ENCODE assay signal across 30 mouse cellular contexts in genomic region chr4:150888492-150888891, GRCm38 (mm10). TPM values are rescaled to one million over a fixed set of nuclear protein-coding genes. Genes with fewer than 3 reads are reported as not detected.
A peak's percentile ranks its signal among the peaks of the same experiment; 100 is the strongest.
DNase-seq lines count a peak whose midpoint lies in the region; ATAC-seq and TF ChIP-seq lines count a peak whose summit lies in the region.
"Had no signal": no experiment of that assay in that cellular context is flagged by ENCODE, and none has a peak within 500 bp of the region (broad histone marks: within the 10 kb centered on the region; RNA-seq: fewer than 3 reads in every experiment).

No protein-coding gene starts in this region.

- no peak for TF ChIP-seq POLR2A in ES-Bruce4 (IDR thresholded peaks at IDR 0.05; ENCODE audit: insufficient read depth, low read length)

- no peaks in the 10 kb centered on the region for H3K36me3 ChIP-seq in liver, embryonic 15.5 days (replicated peaks)
- H3K36me3 ChIP-seq in liver, embryonic 12.5 days: no peaks in the 10 kb centered on the region
- H3K36me3 ChIP-seq in ES-Bruce4 (ENCODE audit: control insufficient read depth, insufficient read depth, low read length, poor library complexity, severe bottlenecking): no peaks in the 10 kb centered on the region
- H3K36me3 ChIP-seq in embryonic facial prominence, embryonic 15.5 days: no peaks in the 10 kb centered on the region
- H3K36me3 ChIP-seq: embryonic facial prominence, embryonic 13.5 days; forebrain, embryonic 12.5 days; heart, embryonic 13.5 days; limb, embryonic 15.5 days; midbrain, embryonic 10.5 days; midbrain, embryonic 15.5 days; stomach, embryonic 15.5 days had no signal

- H3K4me2 ChIP-seq in liver, embryonic 15.5 days: no peak overlapping the region
- H3K4me2 ChIP-seq in liver, embryonic 12.5 days: no peak overlapping the region
- H3K4me2 ChIP-seq in embryonic facial prominence, embryonic 15.5 days (replicated peaks): no peak overlapping the region
- H3K4me2 ChIP-seq: forebrain, embryonic 12.5 days; heart, embryonic 13.5 days; hindbrain, embryonic 14.5 days; midbrain, embryonic 15.5 days had no signal

- no peak; the same call in 1 of the 2 replicates for ATAC-seq in liver, embryonic 15.5 days (ENCODE audit: insufficient read depth)
- ATAC-seq in liver, embryonic 12.5 days: no peak
- ATAC-seq in embryonic facial prominence, embryonic 15.5 days (ENCODE audit: insufficient number of reproducible peaks, low FRiP score, low TSS enrichment, low read depth): 0 out of 2 replicates have a peak, but pooled peaks have one; percentile 18
- ATAC-seq: activated CD4-positive, CD25-positive, alpha-beta regulatory T cell, adult 4 months; forebrain, postnatal 0 days; midbrain, embryonic 15.5 days had no signal

- DNase-seq in embryo, embryonic 10 days (ENCODE audit: low spot score): peak; percentile 40
- no peak for DNase-seq in embryo, embryonic 9.5 days (ENCODE audit: extremely low spot score)
- no peak for DNase-seq in MN1 (ENCODE audit: low spot score)
- DNase-seq in right cerebral cortex, postnatal 36 days (ENCODE audit: low spot score in 2 of 2): no peak
- DNase-seq: adrenal gland, adult 2 months; adrenal gland, postnatal 36 days; cerebellum, adult 18-20 months; cerebellum, postnatal 14 days; forebrain, postnatal 0 days; heart, adult 2 months; heart, postnatal 10 days; kidney, postnatal 25 days; lung, adult 2 months; thymus, postnatal 14 days had no signal

- WGBS in liver, embryonic 15.5 days (ENCODE audit: insufficient replicate concordance): 69% methylated on average over 4 of the region's 4 CpGs
- 68% methylated on average over 4 of the region's 4 CpGs for WGBS in liver, embryonic 12.5 days (ENCODE audit: insufficient replicate concordance)
- 71% methylated on average over 4 of the region's 4 CpGs for WGBS in embryonic facial prominence, embryonic 15.5 days

- 0 out of 2 replicates have a peak, but pooled peaks have one; percentile 51 for TF ChIP-seq EP300 in ES-Bruce4 (IDR thresholded peaks at IDR 0.05; ENCODE audit: insufficient read depth, low read depth, low read length)

- H3K27me3 ChIP-seq in liver, embryonic 15.5 days: no peaks in the 10 kb centered on the region
- H3K27me3 ChIP-seq in liver, embryonic 12.5 days (replicated peaks): no peaks in the 10 kb centered on the region
- H3K27me3 ChIP-seq in ES-Bruce4 (ENCODE audit: control insufficient read depth, insufficient read depth, low read length, poor library complexity, severe bottlenecking): no peaks in the 10 kb centered on the region
- no peaks in the 10 kb centered on the region for H3K27me3 ChIP-seq in embryonic facial prominence, embryonic 15.5 days
- H3K27me3 ChIP-seq: CH12.LX; embryonic facial prominence, embryonic 13.5 days; forebrain, embryonic 12.5 days; heart, embryonic 13.5 days; limb, embryonic 15.5 days; midbrain, embryonic 15.5 days; stomach, embryonic 15.5 days had no signal

- H3K4me3 ChIP-seq in liver, embryonic 15.5 days (replicated peaks): no peak overlapping the region
- H3K4me3 ChIP-seq in liver, embryonic 12.5 days: no peak overlapping the region
- no peak overlapping the region for H3K4me3 ChIP-seq in ES-Bruce4 (ENCODE audit: low read depth, low read length)
- no peak overlapping the region for H3K4me3 ChIP-seq in embryonic facial prominence, embryonic 15.5 days (replicated peaks)
- H3K4me3 ChIP-seq: embryonic facial prominence, embryonic 13.5 days; forebrain, embryonic 12.5 days; heart, adult 2 months; heart, embryonic 13.5 days; layer of hippocampus, adult 2 months; left cerebral cortex, adult 2 months; limb, embryonic 15.5 days; midbrain, embryonic 10.5 days; midbrain, embryonic 15.5 days; stomach, embryonic 15.5 days had no signal

- TF ChIP-seq CTCF in ES-Bruce4 (IDR thresholded peaks at IDR 0.05; ENCODE audit: low read depth, low read length): no peak

- H3K9ac ChIP-seq in liver, embryonic 15.5 days: no peak overlapping the region
- no peak overlapping the region for H3K9ac ChIP-seq in liver, embryonic 12.5 days
- no peak overlapping the region for H3K9ac ChIP-seq in ES-Bruce4 (ENCODE audit: low read depth, poor library complexity, severe bottlenecking)
- no peak overlapping the region for H3K9ac ChIP-seq in embryonic facial prominence, embryonic 15.5 days
- H3K9ac ChIP-seq: embryonic facial prominence, embryonic 13.5 days; forebrain, embryonic 12.5 days; forebrain, postnatal 0 days; heart, embryonic 13.5 days; hindbrain, embryonic 14.5 days; limb, embryonic 15.5 days; midbrain, embryonic 15.5 days; stomach, embryonic 15.5 days had no signal

- peaks cover 11% of the 10 kb centered on the region for H3K4me1 ChIP-seq in liver, embryonic 15.5 days (replicated peaks)
- peaks cover 19% of the 10 kb centered on the region for H3K4me1 ChIP-seq in liver, embryonic 12.5 days
- peaks cover 7% of the 10 kb centered on the region for H3K4me1 ChIP-seq in ES-Bruce4 (ENCODE audit: control insufficient read depth, insufficient read depth, low read length)
- peaks cover 25% of the 10 kb centered on the region for H3K4me1 ChIP-seq in embryonic facial prominence, embryonic 15.5 days
- H3K4me1 ChIP-seq: forebrain, embryonic 12.5 days; midbrain, embryonic 15.5 days had no signal

- H3K27ac ChIP-seq in liver, embryonic 15.5 days (replicated peaks): peak overlapping the region; percentile 33; the same call in 1 of the 2 replicates
- H3K27ac ChIP-seq in liver, embryonic 12.5 days: no peak overlapping the region
- H3K27ac ChIP-seq in ES-Bruce4 (ENCODE audit: insufficient read depth, low read length): no peak overlapping the region; the same call in 1 of the 2 replicates
- no peak overlapping the region for H3K27ac ChIP-seq in embryonic facial prominence, embryonic 15.5 days (replicated peaks)
- H3K27ac ChIP-seq: forebrain, embryonic 12.5 days; heart, adult 2 months; heart, embryonic 13.5 days; hindbrain, embryonic 14.5 days; layer of hippocampus, adult 2 months; left cerebral cortex, adult 2 months; limb, embryonic 15.5 days; midbrain, embryonic 10.5 days; midbrain, embryonic 15.5 days had no signal

- H3K9me3 ChIP-seq in liver, embryonic 15.5 days (replicated peaks): no peaks in the 10 kb centered on the region
- no peaks in the 10 kb centered on the region for H3K9me3 ChIP-seq in liver, embryonic 12.5 days (replicated peaks)
- H3K9me3 ChIP-seq in ES-Bruce4 (replicated peaks; ENCODE audit: control insufficient read depth, insufficient read depth, low read length, poor library complexity, severe bottlenecking): no peaks in the 10 kb centered on the region
- H3K9me3 ChIP-seq in embryonic facial prominence, embryonic 15.5 days (replicated peaks): no peaks in the 10 kb centered on the region
- H3K9me3 ChIP-seq: embryonic facial prominence, embryonic 13.5 days; forebrain, embryonic 12.5 days; heart, embryonic 13.5 days; limb, embryonic 15.5 days; midbrain, embryonic 10.5 days; midbrain, embryonic 15.5 days; stomach, embryonic 15.5 days had no signal

RNA-seq across cellular contexts. Expression of gene Park7, which starts 25.7 kb away (rescaled TPM):
- polyA plus RNA-seq in liver, embryonic 15.5 days (2015; fragmentation: Nextera tagmentation; extraction: Ambion mirVana): 198 and 203 TPM in 2 replicates
- 326 and 344 TPM in 2 replicates for polyA plus RNA-seq in liver, embryonic 12.5 days (2016; fragmentation: Nextera tagmentation; extraction: Ambion mirVana)
- polyA plus RNA-seq in ES-Bruce4 (2011; ENCODE audit: insufficient read depth, insufficient read length, low read depth, missing spikeins): 210 and 215 TPM in 2 replicates
- polyA plus RNA-seq in embryonic facial prominence, embryonic 15.5 days (2015; fragmentation: Nextera tagmentation; extraction: Ambion mirVana): 374 TPM in 2 replicates

RNA-seq across cellular contexts. Expression of gene Tnfrsf9, which starts 25.9 kb away (rescaled TPM):
- 0.13 and 0.23 TPM in 2 replicates for polyA plus RNA-seq in liver, embryonic 15.5 days (2015; fragmentation: Nextera tagmentation; extraction: Ambion mirVana)
- 0.12 TPM in 1 of 2 replicates, not detected in the other for polyA plus RNA-seq in liver, embryonic 12.5 days (2016; fragmentation: Nextera tagmentation; extraction: Ambion mirVana)
- 1.1 and 1.6 TPM in 2 replicates for polyA plus RNA-seq in ES-Bruce4 (2011; ENCODE audit: insufficient read depth, insufficient read length, low read depth, missing spikeins)
- polyA plus RNA-seq in embryonic facial prominence, embryonic 15.5 days (2015; fragmentation: Nextera tagmentation; extraction: Ambion mirVana): 1.0 and 1.3 TPM in 2 replicates
- polyA plus RNA-seq: adrenal gland, adult 2 months had no signal

RNA-seq across cellular contexts. Expression of gene Errfi1, which starts 34.8 kb away (rescaled TPM):
- 40.1 and 41.3 TPM in 2 replicates for polyA plus RNA-seq in liver, embryonic 15.5 days (2015; fragmentation: Nextera tagmentation; extraction: Ambion mirVana)
- polyA plus RNA-seq in liver, embryonic 12.5 days (2016; fragmentation: Nextera tagmentation; extraction: Ambion mirVana): 14.7 and 14.9 TPM in 2 replicates
- 44.2 and 44.3 TPM in 2 replicates for polyA plus RNA-seq in ES-Bruce4 (2011; ENCODE audit: insufficient read depth, insufficient read length, low read depth, missing spikeins)
- polyA plus RNA-seq in embryonic facial prominence, embryonic 15.5 days (2015; fragmentation: Nextera tagmentation; extraction: Ambion mirVana): 32.1 and 32.8 TPM in 2 replicates
